13 mouse cellular contexts compared by ENCODE assay signal in the genomic region with DNA sequence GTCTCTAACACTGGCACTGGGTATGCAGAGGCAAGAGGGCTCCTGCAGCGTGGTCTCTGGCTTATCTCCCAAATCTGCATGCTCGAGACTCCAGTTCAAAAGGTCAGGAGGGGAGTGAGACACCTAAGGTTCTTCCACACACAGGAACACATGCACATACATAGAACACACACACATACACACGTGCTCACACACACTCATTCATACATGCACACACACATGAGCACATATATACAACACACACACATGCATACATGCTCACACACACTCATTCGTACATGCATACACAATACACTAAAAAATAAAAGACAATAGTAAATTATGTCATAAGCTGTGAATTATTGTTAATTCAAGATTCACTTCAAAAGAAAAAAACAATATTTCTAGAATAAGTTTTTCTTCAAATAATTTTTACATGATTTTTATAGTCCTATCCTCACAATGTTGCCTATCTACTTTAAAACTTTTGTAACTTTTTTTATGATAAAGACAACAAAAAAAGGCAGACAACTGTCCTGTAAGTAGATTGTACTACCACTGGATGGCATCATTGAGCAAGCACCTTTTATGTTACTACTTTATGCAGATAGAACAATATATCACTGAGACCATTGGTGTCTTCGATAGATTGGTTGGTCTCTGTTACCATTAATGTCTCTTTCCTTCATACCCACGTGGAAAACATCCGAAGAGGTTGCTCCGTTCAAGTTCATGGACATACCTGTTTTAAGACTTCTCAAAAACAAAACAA. TPM values are rescaled to one million over a fixed set of nuclear protein-coding genes. Genes with fewer than 3 reads are reported as not detected.
DNase-seq lines count a peak whose midpoint lies in the region; ATAC-seq and TF ChIP-seq lines count a peak whose summit lies in the region.
"Had no signal": no experiment of that assay in that cellular context is flagged by ENCODE, and none has a peak within 500 bp of the region (broad histone marks: within the 10 kb centered on the region; RNA-seq: fewer than 3 reads in every experiment).

No protein-coding gene starts in this region.

- dilution Hi-C loops in CH12.LX (cut with MboI; ENCODE audit: extremely low pct_ligation_motif_present, extremely low pct_unique_long_range_greater_than_20kb, low sequenced_read_pairs), result no loop called here

- in situ Hi-C loops in CH12.LX (cut with MboI; ENCODE audit: low pct_ligation_motif_present, low pct_unique_long_range_greater_than_20kb, low sequenced_read_pairs), result no loop called here

- DNase-seq in 3T3-L1 (ENCODE audit: low read depth, low spot score) (peak; percentile 82), CH12.LX (ENCODE audit: extremely low read depth) (no peak)
- peak; percentile 37 for DNase-seq in embryo, embryonic 10.5 days (ENCODE audit: low spot score)
- DNase-seq in spleen, postnatal 14 days (ENCODE audit: low spot score in 2 of 2), result no peak
- DNase-seq: cerebellum, adult 9-11 months; heart, postnatal 36 days had no signal

- H3K79me2 ChIP-seq in CH12.LX (replicated peaks; ENCODE audit: control insufficient read depth, extremely low read depth, insufficient read depth, poor library complexity, severe bottlenecking), result no peaks in the 10 kb centered on the region

- H3K27ac ChIP-seq in intestine, postnatal 0 days (ENCODE audit: low read depth, low read length), result no peak overlapping the region
- H3K27ac ChIP-seq in intestine, embryonic 15.5 days, result no peak overlapping the region
- H3K27ac ChIP-seq in CH12.LX (ENCODE audit: insufficient read depth, low read depth), result no peak overlapping the region
- H3K27ac ChIP-seq: macrophage had no signal

- peak; percentile 29 for TF ChIP-seq RAD21 in CH12.LX (IDR thresholded peaks at IDR 0.05; ENCODE audit: low read depth, low read length)

- no peak overlapping the region for H3K9ac ChIP-seq in intestine, postnatal 0 days (ENCODE audit: low read depth, low read length)
- no peak overlapping the region for H3K9ac ChIP-seq in intestine, embryonic 15.5 days
- no peak overlapping the region for H3K9ac ChIP-seq in CH12.LX (ENCODE audit: insufficient read depth, low read depth)

- H3K36me3 ChIP-seq in intestine, postnatal 0 days (ENCODE audit: control insufficient read depth, insufficient read depth), result no peaks in the 10 kb centered on the region
- H3K36me3 ChIP-seq in intestine, embryonic 15.5 days, result no peaks in the 10 kb centered on the region
- no peaks in the 10 kb centered on the region for H3K36me3 ChIP-seq in CH12.LX (replicated peaks in 1 of 2; ENCODE audit: control insufficient read depth in 1 of 2, insufficient read depth in 1 of 2, low read length in 1 of 2)

- TF ChIP-seq EP300 in CH12.LX (IDR thresholded peaks at IDR 0.05; ENCODE audit: low read length), result no peak

- TF ChIP-seq POLR2A in CH12.LX (IDR thresholded peaks at IDR 0.05; ENCODE audit: low read depth, low read length), result no peak

- H3K9me3 ChIP-seq in intestine, postnatal 0 days (ENCODE audit: control insufficient read depth), result no peaks in the 10 kb centered on the region
- H3K9me3 ChIP-seq in intestine, embryonic 15.5 days, result no peaks in the 10 kb centered on the region
- H3K9me3 ChIP-seq in CH12.LX (replicated peaks; ENCODE audit: low read length), result no peaks in the 10 kb centered on the region

- whole genome bisulfite sequencing in intestine, postnatal 0 days, result 82% methylated on average over 8 of the region's 8 CpGs
- WGBS in intestine, embryonic 15.5 days, result 81% methylated on average over 8 of the region's 8 CpGs

- ATAC-seq in intestine, postnatal 0 days, result no peak
- ATAC-seq in intestine, embryonic 15.5 days, result no peak
- no peak for ATAC-seq in megakaryocyte, adult 5-6 weeks (ENCODE audit: poor library complexity, severe bottlenecking)

- no peaks in the 10 kb centered on the region for H3K27me3 ChIP-seq in intestine, postnatal 0 days (replicated peaks; ENCODE audit: control insufficient read depth, insufficient read depth, low read length)
- no peaks in the 10 kb centered on the region for H3K27me3 ChIP-seq in intestine, embryonic 15.5 days (replicated peaks)
- no peaks in the 10 kb centered on the region for H3K27me3 ChIP-seq in CH12.LX (replicated peaks)

- no peaks in the 10 kb centered on the region for H3K4me1 ChIP-seq in intestine, postnatal 0 days (replicated peaks; ENCODE audit: control insufficient read depth, insufficient read depth, low read length)
- H3K4me1 ChIP-seq in intestine, embryonic 15.5 days (replicated peaks), result no peaks in the 10 kb centered on the region
- no peaks in the 10 kb centered on the region for H3K4me1 ChIP-seq in CH12.LX (ENCODE audit: control insufficient read depth in 1 of 2, insufficient read depth in 2 of 2)

- no peak overlapping the region for H3K4me2 ChIP-seq in intestine, postnatal 0 days (replicated peaks; ENCODE audit: low read depth)
- no peak overlapping the region for H3K4me2 ChIP-seq in intestine, embryonic 15.5 days (replicated peaks)
- H3K4me2 ChIP-seq in CH12.LX (ENCODE audit: insufficient read depth, low read depth, poor library complexity, severe bottlenecking), result no peak overlapping the region

- H3K4me3 ChIP-seq in intestine, postnatal 0 days (ENCODE audit: low read depth, low read length), result no peak overlapping the region
- no peak overlapping the region for H3K4me3 ChIP-seq in intestine, embryonic 15.5 days (replicated peaks)
- H3K4me3 ChIP-seq in CH12.LX (replicated peaks in 1 of 3; ENCODE audit: low read depth in 2 of 3, low read length in 2 of 3, poor library complexity in 1 of 3), result no peak overlapping the region

- TF ChIP-seq CTCF in intestine, postnatal 0 days (IDR thresholded peaks at IDR 0.05; ENCODE audit: low read depth), result peak; percentile 71
- TF ChIP-seq CTCF in CH12.LX (conservative IDR thresholded peaks at IDR 0.05 in 1 of 2, IDR thresholded peaks at IDR 0.05 in 1 of 2; ENCODE audit: low read depth in 2 of 2, low read length in 2 of 2), result peak in 1 of 2 experiments; percentile 60; a peak in 2 of 4 replicates

TF ChIP-seq in CH12.LX, 34 proteins besides CTCF, POLR2A, EP300 and RAD21:
- TF ChIP-seq HCFC1 (IDR thresholded peaks at IDR 0.05; ENCODE audit: low read depth, low read length) (no peak), ZMIZ1 (IDR thresholded peaks at IDR 0.05; ENCODE audit: low read depth, low read length) (no peak), SMC3 (IDR thresholded peaks at IDR 0.05; ENCODE audit: low read depth, low read length) (peak; percentile 38), ETS1 (conservative IDR thresholded peaks at IDR 0.05; ENCODE audit: low read depth, low read length) (no peak)

RNA-seq across cellular contexts. Expression of a gene that starts 22.0 kb away (rescaled TPM):
- polyA plus RNA-seq in intestine, postnatal 0 days (2015; fragmentation: Nextera tagmentation; extraction: Ambion mirVana), result 33.9 TPM in 2 replicates
- 37.1 and 46.2 TPM in 2 replicates for polyA plus RNA-seq in intestine, embryonic 15.5 days (2015; fragmentation: Nextera tagmentation; extraction: Ambion mirVana)
- total RNA-seq in CH12.LX (2012; rRNA removed), result 1.2 and 1.7 TPM in 2 replicates
- total RNA-seq in CH12.LX (2014; rRNA removed), result 5.5 and 5.7 TPM in 2 replicates
- 2.3 and 3.7 TPM in 2 replicates for polyA plus RNA-seq in CH12.LX (2012; ENCODE audit: insufficient read length, low read depth)
- 3.3 and 4.4 TPM in 2 replicates for total RNA-seq in megakaryocyte, adult 5-6 weeks (2015)
- total RNA-seq in megakaryocyte, adult 5-6 weeks (2017), result 3.2 and 9.7 TPM in 2 replicates

RNA-seq across cellular contexts. Expression of a gene that starts 49.2 kb away (rescaled TPM):
- 0.18 and 0.30 TPM in 2 replicates for polyA plus RNA-seq in intestine, postnatal 0 days (2015; fragmentation: Nextera tagmentation; extraction: Ambion mirVana)
- 0.20 TPM in 1 of 2 replicates, not detected in the other for polyA plus RNA-seq in intestine, embryonic 15.5 days (2015; fragmentation: Nextera tagmentation; extraction: Ambion mirVana)
- total RNA-seq in CH12.LX (2012; rRNA removed) (0.47 TPM in 1 of 2 replicates, not detected in the other), CH12.LX (2014; rRNA removed) (0.21 and 0.22 TPM in 2 replicates)
- not detected in 2 replicates for polyA plus RNA-seq in CH12.LX (2012; ENCODE audit: insufficient read length, low read depth)
- total RNA-seq in megakaryocyte, adult 5-6 weeks (2015), result 12.9 and 38.9 TPM in 2 replicates
- total RNA-seq in megakaryocyte, adult 5-6 weeks (2017), result 19.7 and 51.7 TPM in 2 replicates
- total RNA-seq: gastrocnemius, adult 8-10 months; heart, postnatal 36 days; layer of hippocampus, postnatal 14 days had no signal
- polyA plus RNA-seq: stomach, embryonic 16.5 days had no signal

Comparison
In these comparisons a context has a peak if more than half of its experiments do, and no peak if none do; other contexts are left out.
1. DNase-seq: peak in 3T3-L1 (single experiment) and embryo, embryonic 10.5 days (single experiment); none in CH12.LX (single experiment) and spleen, postnatal 14 days (0 of 2).